Mouse (Mus musculus): ENCODE results near the gene Anks1b. TPM values are rescaled to one million over a fixed set of nuclear protein-coding genes. Genes with fewer than 3 reads are reported as not detected.
A peak's percentile ranks its signal among the peaks of the same experiment; 100 is the strongest.

Gene Anks1b
- total and polyA plus RNA-seq, 3 experiments = not detected

DNA sequence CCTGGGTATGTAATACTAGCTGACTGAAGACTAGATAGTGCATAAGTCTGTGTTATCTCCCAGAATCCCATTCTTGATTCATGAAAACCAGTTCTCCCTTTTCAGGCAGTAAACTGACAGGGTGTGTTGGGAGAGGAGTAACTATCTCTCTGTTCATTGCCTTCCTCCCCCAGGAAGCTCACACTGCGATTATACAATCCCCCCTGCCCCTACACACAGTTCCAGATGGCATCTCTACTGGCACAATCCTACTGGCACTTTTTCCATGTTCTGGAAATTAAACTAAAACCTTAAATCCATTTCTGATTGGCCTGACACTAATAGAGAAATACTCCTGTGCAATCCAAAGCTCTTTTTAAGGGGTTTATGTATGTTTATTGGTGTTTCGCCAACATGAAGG is 951.4 kb downstream of the Anks1b start:
- H3K4me1 ChIP-seq (ENCODE audit: control insufficient read depth in 1 of 2, insufficient read depth in 2 of 2, low read length in 2 of 2) = no peaks in the 10 kb centered on the region
- TF ChIP-seq CHD2 (IDR thresholded peaks at IDR 0.05; ENCODE audit: low read length) = no peak
- no peak for TF ChIP-seq TCF12 (IDR thresholded peaks at IDR 0.05; ENCODE audit: low read depth, low read length)
- TF ChIP-seq E2F4 (IDR thresholded peaks at IDR 0.05; ENCODE audit: borderline replicate concordance, low read depth, low read length) = no peak
- TF ChIP-seq NELFE (IDR thresholded peaks at IDR 0.05; ENCODE audit: low read depth, low read length) = no peak
- TF ChIP-seq TAL1 (IDR thresholded peaks at IDR 0.05; ENCODE audit: low read length) = no peak
- TF ChIP-seq ZKSCAN1 (IDR thresholded peaks at IDR 0.05; ENCODE audit: low read depth, low read length) = no peak
- TF ChIP-seq RCOR1 (IDR thresholded peaks at IDR 0.05; ENCODE audit: low read depth, low read length) = no peak
- no peak for TF ChIP-seq ELF1 (IDR thresholded peaks at IDR 0.05; ENCODE audit: low read depth, low read length)
- TF ChIP-seq KAT2A (conservative IDR thresholded peaks at IDR 0.05; ENCODE audit: low read depth, low read length) = no peak
- TF ChIP-seq RAD21 (IDR thresholded peaks at IDR 0.05; ENCODE audit: low read depth, low read length) = no peak
- no peak for TF ChIP-seq MAZ (IDR thresholded peaks at IDR 0.05; ENCODE audit: low read depth, low read length)
- no peak for TF ChIP-seq ETS1 (IDR thresholded peaks at IDR 0.05; ENCODE audit: low read depth, low read length)
- H3K36me3 ChIP-seq (ENCODE audit: control insufficient read depth in 1 of 2, insufficient read depth in 2 of 2, low read length in 2 of 2) = no peaks in the 10 kb centered on the region
- H3K27ac ChIP-seq (ENCODE audit: control insufficient read depth, low read depth, low read length) = no peak overlapping the region
- no peaks in the 10 kb centered on the region for H3K27me3 ChIP-seq (ENCODE audit: control insufficient read depth in 1 of 2, insufficient read depth in 2 of 2, low read length in 2 of 2)
- H3K79me2 ChIP-seq (ENCODE audit: control insufficient read depth, insufficient read depth, low read length, poor library complexity) = no peaks in the 10 kb centered on the region
- no peak overlapping the region for H3K9ac ChIP-seq (ENCODE audit: control insufficient read depth, low read depth, low read length, poor library complexity, severe bottlenecking)
- DNase-seq (ENCODE audit: low read depth, low spot score) = no peak
- no peak overlapping the region for H3K4me3 ChIP-seq (ENCODE audit: control insufficient read depth in 1 of 2, insufficient read depth in 1 of 2, low read depth in 2 of 2, low read length in 2 of 2)
- no peaks in the 10 kb centered on the region for H3K9me3 ChIP-seq (replicated peaks; ENCODE audit: insufficient read depth, low read length)

DNA sequence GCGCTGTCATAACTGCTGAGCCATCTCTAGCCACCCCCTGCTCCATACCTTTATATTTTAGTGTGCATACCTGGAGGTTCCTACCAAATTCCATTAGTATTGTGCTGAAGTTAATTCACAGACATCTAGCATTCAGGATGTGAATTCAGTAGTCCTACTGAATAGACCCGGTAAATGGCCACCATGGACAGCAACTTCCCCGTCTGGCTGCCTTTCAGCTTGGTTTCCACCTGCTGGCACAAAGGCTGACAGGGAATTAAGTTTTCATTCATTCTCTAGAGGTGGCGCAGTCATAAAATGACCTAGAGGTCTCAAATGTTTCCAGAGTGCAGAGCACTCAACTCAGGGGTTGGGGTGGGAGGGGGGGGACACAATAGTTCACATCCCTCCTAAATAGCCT is 953.6 kb downstream of the Anks1b start:
- TF ChIP-seq MYC (IDR thresholded peaks at IDR 0.05; ENCODE audit: low read depth, low read length) = no peak
- TF ChIP-seq MXI1 (IDR thresholded peaks at IDR 0.05; ENCODE audit: low read depth, low read length) = no peak
- no peak for TF ChIP-seq SIN3A (IDR thresholded peaks at IDR 0.05; ENCODE audit: low read length)
- no peak for TF ChIP-seq MAX (IDR thresholded peaks at IDR 0.05; ENCODE audit: low read length)
- H3K79me2 ChIP-seq (ENCODE audit: control insufficient read depth, insufficient read depth, low read length, poor library complexity) = no peaks in the 10 kb centered on the region
- no peaks in the 10 kb centered on the region for H3K4me1 ChIP-seq (ENCODE audit: control insufficient read depth in 1 of 2, insufficient read depth in 2 of 2, low read length in 2 of 2)
- no peaks in the 10 kb centered on the region for H3K27me3 ChIP-seq (ENCODE audit: control insufficient read depth in 1 of 2, insufficient read depth in 2 of 2, low read length in 2 of 2)
- H3K9ac ChIP-seq (ENCODE audit: control insufficient read depth, low read depth, low read length, poor library complexity, severe bottlenecking) = no peak overlapping the region
- no peaks in the 10 kb centered on the region for H3K36me3 ChIP-seq (ENCODE audit: control insufficient read depth in 1 of 2, insufficient read depth in 2 of 2, low read length in 2 of 2)
- H3K4me3 ChIP-seq (ENCODE audit: control insufficient read depth in 1 of 2, insufficient read depth in 1 of 2, low read depth in 2 of 2, low read length in 2 of 2) = no peak overlapping the region
- DNase-seq (ENCODE audit: low read depth, low spot score) = peak; percentile 11
- H3K27ac ChIP-seq (ENCODE audit: control insufficient read depth, low read depth, low read length) = no peak overlapping the region
- H3K9me3 ChIP-seq (replicated peaks; ENCODE audit: insufficient read depth, low read length) = no peaks in the 10 kb centered on the region
